Comparison of ENCODE assay signal across 11 mouse cellular contexts in genomic region chr8:26305061-26305879, GRCm38 (mm10).
A peak's percentile ranks its signal among the peaks of the same experiment; 100 is the strongest.
DNase-seq lines count a peak whose midpoint lies in the region; ATAC-seq lines count a peak whose summit lies in the region.
"Had no signal": no experiment of that assay in that cellular context is flagged by ENCODE, and none has a peak within 500 bp of the region (broad histone marks: within the 10 kb centered on the region; RNA-seq: fewer than 3 reads in every experiment).

No protein-coding gene starts in this region.

- H3K9me3 ChIP-seq in embryonic facial prominence, embryonic 10.5 days: no peaks in the 10 kb centered on the region
- H3K9me3 ChIP-seq in hindbrain, embryonic 13.5 days: no peaks in the 10 kb centered on the region
- H3K9me3 ChIP-seq: liver, embryonic 13.5 days had no signal

- 0 out of 2 replicates have a peak overlapping the region, but pooled peaks have one; percentile 4 for H3K4me2 ChIP-seq in hindbrain, embryonic 13.5 days
- H3K4me2 ChIP-seq: liver, embryonic 13.5 days had no signal

- no peaks in the 10 kb centered on the region for H3K36me3 ChIP-seq in embryonic facial prominence, embryonic 10.5 days (replicated peaks)
- H3K36me3 ChIP-seq in hindbrain, embryonic 13.5 days: no peaks in the 10 kb centered on the region
- H3K36me3 ChIP-seq: liver, embryonic 13.5 days had no signal

- no peaks in the 10 kb centered on the region for H3K27me3 ChIP-seq in embryonic facial prominence, embryonic 10.5 days (replicated peaks; ENCODE audit: low read depth, poor library complexity, severe bottlenecking)
- H3K27me3 ChIP-seq in hindbrain, embryonic 13.5 days: peaks cover 28% of the 10 kb centered on the region
- H3K27me3 ChIP-seq: liver, embryonic 13.5 days had no signal

- peak overlapping the region; percentile 15; the same call in 1 of the 2 replicates for H3K9ac ChIP-seq in hindbrain, embryonic 13.5 days
- H3K9ac ChIP-seq: liver, embryonic 13.5 days had no signal

- peak overlapping the region; percentile 49; the same call in 1 of the 2 replicates for H3K27ac ChIP-seq in embryonic facial prominence, embryonic 10.5 days (replicated peaks)
- H3K27ac ChIP-seq in hindbrain, embryonic 13.5 days: peak overlapping the region; percentile 73
- H3K27ac ChIP-seq: layer of hippocampus, adult 2 months; liver, embryonic 13.5 days had no signal

- peaks cover 53% of the 10 kb centered on the region for H3K4me1 ChIP-seq in embryonic facial prominence, embryonic 10.5 days
- peaks cover 35% of the 10 kb centered on the region for H3K4me1 ChIP-seq in hindbrain, embryonic 13.5 days (replicated peaks)
- H3K4me1 ChIP-seq: liver, embryonic 13.5 days had no signal

- 69% methylated on average over 18 of the region's 18 CpGs for WGBS in embryonic facial prominence, embryonic 10.5 days
- WGBS in hindbrain, embryonic 13.5 days: 41% methylated on average over 18 of the region's 18 CpGs

- H3K4me3 ChIP-seq in embryonic facial prominence, embryonic 10.5 days: no peak overlapping the region
- H3K4me3 ChIP-seq in hindbrain, embryonic 13.5 days: no peak overlapping the region
- H3K4me3 ChIP-seq: layer of hippocampus, adult 2 months; liver, embryonic 13.5 days had no signal

- ATAC-seq in hindbrain, embryonic 13.5 days (ENCODE audit: low FRiP score): peak; percentile 90

- peak; percentile 65 for DNase-seq in embryo, embryonic 10 days (ENCODE audit: low spot score)
- DNase-seq in embryonic facial prominence, embryonic 10.5 days (ENCODE audit: low spot score): peak; percentile 44
- peak; percentile 65 for DNase-seq in neural tube, embryonic 10.5 days (ENCODE audit: extremely low spot score, low spot score)
- no peak for DNase-seq in frontal cortex, postnatal 10 days (ENCODE audit: low spot score in 2 of 2)
- DNase-seq in lung, postnatal 25 days (ENCODE audit: low spot score): no peak
- no peak for DNase-seq in heart, adult 8-10 months (ENCODE audit: low spot score)
- DNase-seq: adrenal gland, adult 2 months; cerebellum, adult 2 months; liver, embryonic 13.5 days had no signal

Comparison
In these comparisons a context has a peak if more than half of its experiments do, and no peak if none do; other contexts are left out.
1. DNase-seq: peak in embryo, embryonic 10 days (single experiment), embryonic facial prominence, embryonic 10.5 days (single experiment) and neural tube, embryonic 10.5 days (single experiment); none in frontal cortex, postnatal 10 days (0 of 2), lung, postnatal 25 days (single experiment) and heart, adult 8-10 months (single experiment).